Mouse (Mus musculus) ES-Bruce4 (cell line): Measurements from ENCODE around the gene Gm10521.

Source experiments
- CTCF ChIP-seq: IDR thresholded peaks from one replicate; pipeline ENCODE4 v1.8.1; 2011; ENCODE audit warnings: low read depth, low read length
- POLR2A ChIP-seq: IDR thresholded peaks from one replicate; pipeline ENCODE4 v1.8.1; 2011; ENCODE audit warnings: low read length; ENCODE audit not compliant: insufficient read depth

DNA sequence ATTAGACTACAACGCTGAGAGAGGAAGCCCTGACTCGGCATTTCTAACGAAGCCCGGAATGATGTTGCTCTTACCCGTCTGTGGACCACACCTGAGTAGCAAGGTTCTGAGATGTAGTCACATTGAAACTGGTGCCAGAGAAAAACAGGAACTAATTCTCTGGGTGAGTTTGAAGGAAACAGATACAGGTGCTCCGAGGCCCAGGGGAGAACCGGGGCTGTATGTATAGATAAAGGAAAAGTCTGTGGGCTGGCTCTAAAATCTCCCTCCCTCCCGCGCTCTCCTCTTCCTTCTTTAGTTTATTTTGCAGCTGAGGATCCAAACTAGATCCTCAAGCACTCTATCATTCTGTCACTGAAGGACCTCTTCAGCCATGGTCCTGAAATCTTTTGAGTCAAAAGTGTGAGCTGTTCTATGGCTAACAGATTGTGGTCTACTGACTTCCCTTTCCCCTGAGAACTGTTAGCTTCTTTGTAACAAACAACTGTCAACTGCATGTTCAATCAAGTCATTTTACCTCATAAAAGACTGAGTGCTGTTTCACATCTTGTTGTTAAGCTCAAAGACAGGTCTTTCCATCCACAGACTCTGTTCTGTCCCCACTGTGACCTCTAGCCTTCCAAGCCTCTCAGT, 25.6 kb downstream of the Gm10521 start:
- TF ChIP-seq CTCF (no peak), POLR2A (no peak)
